Mouse (Mus musculus): ENCODE measurements around the gene Slc25a21. TPM values are rescaled to one million over a fixed set of nuclear protein-coding genes. Genes with fewer than 3 reads are reported as not detected.
"Not testable (repeated sequence)": the region's sequence is repeated elsewhere in the genome, so short reads cannot be mapped to it uniquely, and the experiment has no call there.

Gene Slc25a21
- polyA plus RNA-seq, 1 experiment from 2014 or later = 0.23 TPM

DNA sequence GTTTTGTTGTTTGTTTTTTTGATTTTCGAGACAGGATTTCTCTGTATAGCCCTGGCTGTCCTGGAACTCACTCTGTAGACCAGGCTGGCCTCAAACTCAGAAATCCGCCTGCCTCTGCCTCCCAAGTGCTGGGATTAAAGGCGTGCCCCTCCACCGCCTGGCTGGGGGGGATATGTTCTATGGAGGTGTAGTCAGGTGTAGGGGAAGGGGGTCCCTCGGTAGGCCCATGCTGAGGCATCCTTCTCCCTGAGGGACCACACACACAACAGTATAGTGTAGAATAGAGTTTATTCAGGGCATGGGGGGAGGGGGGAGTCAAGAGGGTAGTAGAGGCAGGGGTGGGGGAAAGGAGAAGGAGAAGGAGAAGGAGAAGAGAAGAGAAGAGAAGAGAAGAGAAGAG is 15.2 kb upstream of the Slc25a21 start:
- not testable (repeated sequence) for H3K27ac ChIP-seq (ENCODE audit: low read depth, low read length); H3K4me1 ChIP-seq (ENCODE audit: control insufficient read depth, insufficient read depth, low read length); H3K4me2 ChIP-seq (ENCODE audit: low read depth, low read length); H3K9me3 ChIP-seq (ENCODE audit: control insufficient read depth, low read length); H3K9ac ChIP-seq (replicated peaks; ENCODE audit: low read depth, low read length); H3K27me3 ChIP-seq (ENCODE audit: control insufficient read depth, insufficient read depth, low read length); H3K4me3 ChIP-seq (ENCODE audit: low read depth, low read length); H3K36me3 ChIP-seq (ENCODE audit: control insufficient read depth, insufficient read depth, low read length)
- WGBS = 85% methylated on average over 5 of the region's 5 CpGs
- ATAC-seq (ENCODE audit: low read depth) = 0 out of 2 replicates have a peak, but pooled peaks have one; percentile 25

DNA sequence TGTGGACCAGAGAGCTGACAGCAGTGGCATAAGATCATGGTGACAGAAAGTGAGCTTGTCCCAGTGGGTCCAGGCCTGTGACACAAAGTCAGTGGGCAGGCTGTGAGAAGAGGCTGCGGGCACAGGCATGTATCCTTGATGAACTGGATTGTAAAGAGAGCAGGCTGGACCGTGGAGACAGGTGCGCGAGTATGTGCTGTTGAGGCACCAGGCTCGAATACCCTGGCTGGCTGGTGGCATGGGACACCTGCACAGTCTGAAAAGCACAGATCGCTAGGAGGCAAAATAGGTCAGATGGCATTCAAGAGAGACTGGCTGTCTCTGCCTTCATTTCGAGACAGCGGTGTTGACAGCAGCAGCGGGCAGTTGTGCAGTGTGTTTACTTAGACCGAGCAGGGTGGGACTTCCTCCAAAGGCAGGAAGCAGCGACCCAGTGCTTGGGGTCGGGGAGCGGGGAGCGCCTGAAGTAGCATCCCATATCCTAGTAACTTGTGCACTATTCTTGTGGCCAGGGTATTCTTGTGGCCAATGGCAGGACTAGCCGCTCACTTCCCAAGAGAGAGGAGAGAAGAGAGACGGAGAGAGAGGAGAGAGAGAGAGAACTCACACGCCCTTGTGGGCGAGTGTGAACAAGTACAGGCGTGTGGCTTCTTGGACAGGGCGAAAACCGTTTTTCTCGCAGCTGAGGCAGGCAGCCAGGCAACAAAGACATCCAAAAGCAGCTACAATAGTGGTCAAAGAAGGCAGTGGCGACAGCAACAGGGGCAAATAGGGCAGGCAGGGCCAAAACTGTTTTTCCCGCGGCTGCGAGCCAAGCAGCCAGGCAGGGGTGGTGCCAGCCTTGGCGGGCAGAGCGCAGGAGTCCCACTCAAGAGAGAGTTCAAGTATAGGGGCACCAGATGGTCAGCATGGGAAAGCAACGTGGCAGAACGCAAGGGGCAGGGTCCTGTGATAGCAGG is 14.4 kb upstream of the Slc25a21 start:
- peak overlapping the region; percentile 55; the same call in 1 of the 2 replicates for H3K9ac ChIP-seq (replicated peaks; ENCODE audit: low read depth, low read length)
- H3K9me3 ChIP-seq (ENCODE audit: control insufficient read depth, low read length) = no peaks in the 10 kb centered on the region
- H3K36me3 ChIP-seq (ENCODE audit: control insufficient read depth, insufficient read depth, low read length) = no peaks in the 10 kb centered on the region
- H3K4me3 ChIP-seq (ENCODE audit: low read depth, low read length) = peak overlapping the region; percentile 30
- no peaks in the 10 kb centered on the region for H3K27me3 ChIP-seq (ENCODE audit: control insufficient read depth, insufficient read depth, low read length)
- no peaks in the 10 kb centered on the region for H3K4me1 ChIP-seq (ENCODE audit: control insufficient read depth, insufficient read depth, low read length)
- no peak overlapping the region for H3K27ac ChIP-seq (ENCODE audit: low read depth, low read length)
- H3K4me2 ChIP-seq (ENCODE audit: low read depth, low read length) = peak overlapping the region; percentile 84
- WGBS = 7% methylated on average over 30 of the region's 30 CpGs
- peak; percentile 87 for ATAC-seq (ENCODE audit: low read depth)

DNA sequence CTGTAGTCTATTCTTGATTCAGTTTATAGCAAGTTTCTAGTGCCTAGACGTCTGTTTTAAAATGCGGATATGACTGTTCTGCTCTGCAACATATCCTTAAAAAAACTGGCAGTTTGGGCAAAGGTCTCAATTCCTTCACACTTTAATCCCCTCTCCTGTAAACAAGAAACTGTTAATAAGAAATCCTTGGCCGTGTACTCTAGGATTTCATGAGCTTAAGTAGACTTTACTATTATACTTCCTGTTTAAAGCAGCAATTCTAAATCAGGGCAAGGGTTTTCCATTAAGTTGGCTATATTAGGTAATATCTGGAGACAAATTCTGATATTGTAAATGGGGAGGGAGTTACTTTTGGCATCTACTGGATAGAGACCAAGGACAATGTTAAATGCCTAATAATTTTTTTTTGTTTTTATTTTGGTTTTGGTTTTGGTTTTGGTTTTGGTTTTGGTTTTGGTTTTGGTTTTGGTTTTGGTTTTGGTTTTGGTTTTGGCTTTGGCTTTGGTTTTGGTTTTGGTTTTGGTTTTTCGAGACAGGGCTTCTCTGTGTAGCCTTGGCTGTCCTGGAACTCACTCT is 7.1 kb upstream of the Slc25a21 start:
- H3K27ac ChIP-seq (ENCODE audit: low read depth, low read length) = no peak overlapping the region
- no peak for ATAC-seq (ENCODE audit: low read depth)
- no peak overlapping the region for H3K9ac ChIP-seq (replicated peaks; ENCODE audit: low read depth, low read length)
- no peak overlapping the region for H3K4me3 ChIP-seq (ENCODE audit: low read depth, low read length)
- no peaks in the 10 kb centered on the region for H3K4me1 ChIP-seq (ENCODE audit: control insufficient read depth, insufficient read depth, low read length)
- no peak overlapping the region for H3K4me2 ChIP-seq (ENCODE audit: low read depth, low read length)
- no peaks in the 10 kb centered on the region for H3K9me3 ChIP-seq (ENCODE audit: control insufficient read depth, low read length)
- WGBS = 92% methylated on average over 4 of the region's 4 CpGs
- no peaks in the 10 kb centered on the region for H3K36me3 ChIP-seq (ENCODE audit: control insufficient read depth, insufficient read depth, low read length)
- no peaks in the 10 kb centered on the region for H3K27me3 ChIP-seq (ENCODE audit: control insufficient read depth, insufficient read depth, low read length)

DNA sequence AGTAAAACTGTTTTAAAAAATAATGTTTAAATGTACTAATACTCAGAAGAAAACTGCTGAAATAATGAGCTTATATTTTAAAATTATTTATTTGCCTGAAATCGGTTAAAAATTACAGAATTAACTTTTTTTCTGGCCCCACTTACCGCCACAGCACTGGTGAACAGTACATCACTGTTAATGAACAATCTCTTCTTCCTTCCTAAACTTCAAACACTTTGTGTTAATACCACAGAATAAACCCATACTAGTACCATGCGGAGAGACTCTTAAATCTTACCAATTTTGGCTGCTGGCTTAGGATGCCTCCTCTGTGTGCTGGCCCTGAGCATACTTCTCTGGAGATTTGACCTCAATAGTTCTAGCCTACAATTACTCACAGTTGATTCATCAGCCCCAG is 4.6 kb upstream of the Slc25a21 start:
- Histone ChIP-seq H3K9me3 (ENCODE audit: control insufficient read depth, low read length) (no peaks in the 10 kb centered on the region), H3K36me3 (ENCODE audit: control insufficient read depth, insufficient read depth, low read length) (no peaks in the 10 kb centered on the region), H3K9ac (replicated peaks; ENCODE audit: low read depth, low read length) (no peak overlapping the region), H3K4me3 (ENCODE audit: low read depth, low read length) (no peak overlapping the region), H3K27me3 (ENCODE audit: control insufficient read depth, insufficient read depth, low read length) (peaks cover 9% of the 10 kb centered on the region), H3K4me2 (ENCODE audit: low read depth, low read length) (no peak overlapping the region), H3K4me1 (ENCODE audit: control insufficient read depth, insufficient read depth, low read length) (no peaks in the 10 kb centered on the region), H3K27ac (ENCODE audit: low read depth, low read length) (no peak overlapping the region)
- 94% methylated on average over 3 of the region's 3 CpGs for WGBS
- no peak for ATAC-seq (ENCODE audit: low read depth)

DNA sequence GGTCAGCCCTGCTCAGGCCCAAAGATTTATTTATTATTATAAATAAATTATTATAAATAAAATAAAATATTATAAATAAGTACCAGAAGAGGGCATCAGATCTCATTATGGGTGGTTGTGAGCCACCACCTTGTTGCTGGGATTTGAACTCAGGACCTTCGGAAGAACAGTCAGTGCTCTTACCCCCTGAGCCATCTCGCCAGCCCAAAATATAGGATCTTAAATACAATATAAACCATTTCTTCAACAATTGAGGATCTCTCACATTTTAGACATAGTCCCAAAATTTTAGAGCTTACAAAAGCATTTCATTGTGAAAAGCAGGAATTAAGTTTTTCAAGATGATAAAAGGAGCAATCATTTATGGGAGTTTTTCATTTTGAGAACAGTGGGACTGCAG is 2.2 kb upstream of the Slc25a21 start:
- H3K4me2 ChIP-seq (ENCODE audit: low read depth, low read length) = no peak overlapping the region
- H3K36me3 ChIP-seq (ENCODE audit: control insufficient read depth, insufficient read depth, low read length) = no peaks in the 10 kb centered on the region
- no peaks in the 10 kb centered on the region for H3K9me3 ChIP-seq (ENCODE audit: control insufficient read depth, low read length)
- H3K27me3 ChIP-seq (ENCODE audit: control insufficient read depth, insufficient read depth, low read length) = peaks cover 14% of the 10 kb centered on the region
- H3K27ac ChIP-seq (ENCODE audit: low read depth, low read length) = no peak overlapping the region
- H3K4me1 ChIP-seq (ENCODE audit: control insufficient read depth, insufficient read depth, low read length) = 0 out of 2 replicates have a peak, but pooled peaks cover 3% of the 10 kb centered on the region
- H3K9ac ChIP-seq (replicated peaks; ENCODE audit: low read depth, low read length) = no peak overlapping the region
- no peak for ATAC-seq (ENCODE audit: low read depth)
- WGBS = 99% methylated on average over 2 of the region's 2 CpGs
- H3K4me3 ChIP-seq (ENCODE audit: low read depth, low read length) = no peak overlapping the region

DNA sequence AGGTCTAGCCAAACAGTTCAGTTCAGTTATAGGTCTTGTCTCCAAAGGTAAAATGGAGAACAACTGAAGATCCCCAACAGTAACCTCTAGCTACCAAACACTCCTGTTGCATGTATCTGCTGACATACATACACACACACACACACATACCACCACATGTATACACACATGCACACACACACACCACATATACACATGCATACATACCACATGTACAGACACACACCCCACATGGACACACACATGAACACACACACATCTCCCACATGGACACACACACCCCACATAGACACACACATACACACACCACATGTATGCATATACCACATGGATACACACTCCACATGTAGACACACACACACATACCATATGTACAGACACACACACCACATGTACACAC is 997 bp upstream of the Slc25a21 start:
- no peak overlapping the region for H3K4me2 ChIP-seq (ENCODE audit: low read depth, low read length)
- H3K9ac ChIP-seq (replicated peaks; ENCODE audit: low read depth, low read length) = no peak overlapping the region
- H3K4me1 ChIP-seq (ENCODE audit: control insufficient read depth, insufficient read depth, low read length) = 0 out of 2 replicates have a peak, but pooled peaks cover 3% of the 10 kb centered on the region
- no peak overlapping the region for H3K27ac ChIP-seq (ENCODE audit: low read depth, low read length)
- H3K4me3 ChIP-seq (ENCODE audit: low read depth, low read length) = no peak overlapping the region
- peaks cover 14% of the 10 kb centered on the region for H3K27me3 ChIP-seq (ENCODE audit: control insufficient read depth, insufficient read depth, low read length)
- ATAC-seq (ENCODE audit: low read depth) = no peak
- no peaks in the 10 kb centered on the region for H3K36me3 ChIP-seq (ENCODE audit: control insufficient read depth, insufficient read depth, low read length)
- H3K9me3 ChIP-seq (ENCODE audit: control insufficient read depth, low read length) = no peaks in the 10 kb centered on the region

DNA sequence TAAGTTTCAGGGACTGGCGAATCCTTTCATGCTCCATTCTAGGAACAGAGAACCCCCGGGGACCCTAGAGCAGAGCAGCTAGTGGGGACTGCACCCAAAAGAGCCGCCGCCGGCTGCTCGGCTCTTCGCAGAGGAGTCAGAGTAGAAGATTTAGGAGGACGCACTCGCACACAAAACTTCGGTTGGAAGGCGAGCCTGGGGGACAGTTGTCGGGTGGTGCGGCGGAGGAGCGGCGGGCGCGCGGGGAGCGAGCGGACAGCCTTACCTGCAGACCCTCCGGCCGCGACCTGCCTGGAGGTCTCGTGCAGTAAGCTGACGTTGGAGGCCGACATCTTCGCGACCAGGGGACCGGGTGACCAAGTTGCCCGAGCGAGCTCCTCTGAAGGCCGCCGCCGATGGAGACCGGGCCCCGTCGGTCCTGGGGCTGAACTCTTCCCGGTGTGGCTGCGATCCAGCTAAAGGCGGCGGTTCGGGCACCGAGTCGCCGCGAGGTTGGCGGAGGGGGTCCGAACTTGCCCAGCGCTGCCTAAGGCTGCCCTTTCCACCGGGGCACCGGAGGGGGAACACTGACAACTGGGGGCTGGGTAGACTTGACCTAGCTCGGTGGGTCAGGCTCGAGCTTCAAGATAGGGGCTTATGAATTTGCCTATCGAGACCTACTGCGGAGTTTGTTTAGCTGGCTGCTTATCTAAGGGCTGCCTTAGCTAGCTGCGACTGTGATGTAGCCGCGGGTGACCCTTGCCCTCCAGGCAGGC is 487 bp downstream of the Slc25a21 start:
- no peak overlapping the region for H3K27ac ChIP-seq (ENCODE audit: low read depth, low read length)
- peaks cover 14% of the 10 kb centered on the region for H3K27me3 ChIP-seq (ENCODE audit: control insufficient read depth, insufficient read depth, low read length)
- peak overlapping the region; percentile 80 for H3K4me2 ChIP-seq (ENCODE audit: low read depth, low read length)
- no peaks in the 10 kb centered on the region for H3K9me3 ChIP-seq (ENCODE audit: control insufficient read depth, low read length)
- no peaks in the 10 kb centered on the region for H3K36me3 ChIP-seq (ENCODE audit: control insufficient read depth, insufficient read depth, low read length)
- under 1% methylated on average over 49 of the region's 59 CpGs for WGBS
- ATAC-seq (ENCODE audit: low read depth) = peak; percentile 68
- peak overlapping the region; percentile 41 for H3K9ac ChIP-seq (replicated peaks; ENCODE audit: low read depth, low read length)
- H3K4me1 ChIP-seq (ENCODE audit: control insufficient read depth, insufficient read depth, low read length) = 0 out of 2 replicates have a peak, but pooled peaks cover 3% of the 10 kb centered on the region
- peak overlapping the region; percentile 39 for H3K4me3 ChIP-seq (ENCODE audit: low read depth, low read length)

DNA sequence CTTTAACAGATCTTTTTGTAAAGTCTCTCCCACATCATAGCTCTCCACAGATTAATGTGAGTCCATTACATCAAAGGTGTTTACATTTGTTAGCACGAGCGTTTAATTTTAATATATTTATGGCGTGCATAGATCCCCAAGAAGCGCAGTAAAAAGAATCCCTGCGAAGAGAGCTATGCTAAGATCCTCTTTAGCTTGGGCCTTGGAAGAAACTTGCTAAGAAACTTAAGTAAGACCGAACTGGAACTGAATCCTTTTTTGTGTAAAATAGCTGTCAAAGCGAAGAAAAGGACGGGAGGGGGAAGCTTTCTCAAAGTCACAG is 1.0 kb downstream of the Slc25a21 start:
- no peak for ATAC-seq (ENCODE audit: low read depth)
- Histone ChIP-seq H3K9me3 (ENCODE audit: control insufficient read depth, low read length) (no peaks in the 10 kb centered on the region), H3K27ac (ENCODE audit: low read depth, low read length) (no peak overlapping the region), H3K27me3 (ENCODE audit: control insufficient read depth, insufficient read depth, low read length) (peaks cover 14% of the 10 kb centered on the region), H3K36me3 (ENCODE audit: control insufficient read depth, insufficient read depth, low read length) (no peaks in the 10 kb centered on the region), H3K4me2 (ENCODE audit: low read depth, low read length) (peak overlapping the region; percentile 80), H3K4me1 (ENCODE audit: control insufficient read depth, insufficient read depth, low read length) (0 out of 2 replicates have a peak, but pooled peaks cover 3% of the 10 kb centered on the region), H3K9ac (replicated peaks; ENCODE audit: low read depth, low read length) (no peak overlapping the region), H3K4me3 (ENCODE audit: low read depth, low read length) (peak overlapping the region; percentile 39)
- 4% methylated on average over 8 of the region's 8 CpGs for WGBS

Measured in neural tube, embryonic 14.5 days (tissue).